Mouse (Mus musculus) embryonic facial prominence, embryonic 13.5 days (tissue): ENCODE measurements around the gene Tmc2. TPM values are rescaled to one million over a fixed set of nuclear protein-coding genes. Genes with fewer than 3 reads are reported as not detected.

Experiments
- ATAC-seq: fragments of 200-750 bp; cut with Nextera tagmentation; 2 replicates; pipeline ENCODE4 v1.8.0; 2017; ENCODE audit warnings: low read depth; ENCODE audit not compliant: insufficient number of reproducible peaks, insufficient read depth, low FRiP score, low TSS enrichment
- H3K27ac ChIP-seq: fragments of 300-500 bp; sonication (generic); 2 replicates; pipeline ENCODE4 v1.5.1; 2015; ENCODE audit warnings: moderate library complexity, mild to moderate bottlenecking, inconsistent platforms
- H3K27me3 ChIP-seq: fragments of 300-500 bp; sonication (generic); 2 replicates; pipeline ENCODE4 v1.6.1; 2015; ENCODE audit warnings: mild to moderate bottlenecking, inconsistent platforms
- H3K36me3 ChIP-seq: fragments of 300-500 bp; sonication (generic); 2 replicates; pipeline ENCODE4 v1.6.1; 2015; ENCODE audit warnings: mild to moderate bottlenecking, inconsistent platforms
- H3K4me1 ChIP-seq: fragments of 300-500 bp; sonication (generic); 2 replicates; pipeline ENCODE4 v1.6.1; 2015; ENCODE audit warnings: inconsistent platforms
- H3K4me2 ChIP-seq: fragments of 300-500 bp; sonication (generic); 2 replicates; pipeline ENCODE4 v1.6.1; 2015; ENCODE audit warnings: moderate library complexity, mild to moderate bottlenecking, inconsistent platforms
- H3K4me3 ChIP-seq: fragments of 300-500 bp; sonication (generic); 2 replicates; pipeline ENCODE4 v1.5.1; 2015; ENCODE audit warnings: mild to moderate bottlenecking, inconsistent platforms
- H3K9ac ChIP-seq: fragments of 300-500 bp; sonication (generic); 2 replicates; pipeline ENCODE4 v1.6.1; 2015; ENCODE audit warnings: mild to moderate bottlenecking, inconsistent platforms
- H3K9me3 ChIP-seq: fragments of 300-500 bp; sonication (generic); 2 replicates; pipeline ENCODE4 v1.6.1; 2016; ENCODE audit warnings: inconsistent platforms
- WGBS: fragments of 180-500 bp; shearing (Covaris S2); methylation state at CpG from one replicate; pipeline ENCODE4 v1.1.7; 2015; ENCODE audit warnings: mixed read lengths; 5-methylcytosine and 5-hydroxymethylcytosine counted together
- polyA plus RNA-seq: library from polyadenylated mRNA; unstranded; fragments of >200 nt; fragmentation: Nextera tagmentation; extraction: Ambion mirVana; gene quantifications from 2 replicates; pipeline ENCODE4 v1.2.1, GENCODE M21; 2015

Gene Tmc2
- polyA plus RNA-seq, 1 experiment from 2014 or later = not detected

- under 1% methylated on average over 11 of the region's 11 CpGs for WGBS
- Histone ChIP-seq H3K4me2 (peak overlapping the region; percentile 80), H3K9ac (peak overlapping the region; percentile 100), H3K36me3 (peaks cover 37% of the 10 kb centered on the region), H3K4me1 (peaks cover 26% of the 10 kb centered on the region), H3K27ac (peak overlapping the region; percentile 99), H3K27me3 (no peaks in the 10 kb centered on the region), H3K9me3 (no peaks in the 10 kb centered on the region), H3K4me3 (peak overlapping the region; percentile 99)
- ATAC-seq = no peak
These were observed 16.7 kb upstream of the Tmc2 start for GRCm38 (mm10) chr2:130178381-130178705.

GRCm38 (mm10) chr2:130178706-130179506, 16.1 kb upstream of the Tmc2 start, which contains the start of gene Snrpb:
Gene Snrpb (minus strand): TSS chr2:130179403.
- H3K9me3 ChIP-seq = no peaks in the 10 kb centered on the region
- H3K9ac ChIP-seq = peak within 1 kb of the TSS; percentile 100
- H3K36me3 ChIP-seq = peaks cover 32% of the 10 kb centered on the region
- H3K4me3 ChIP-seq = peak within 1 kb of the TSS; percentile 99
- H3K27me3 ChIP-seq = no peaks in the 10 kb centered on the region
- WGBS = under 1% methylated on average over 81 of the region's 81 CpGs
- H3K4me1 ChIP-seq = peaks cover 26% of the 10 kb centered on the region
- H3K4me2 ChIP-seq = peak within 1 kb of the TSS; percentile 80
- peak; percentile 82 for ATAC-seq
- H3K27ac ChIP-seq = peak within 1 kb of the TSS; percentile 99

GRCm38 (mm10) chr2:130179507-130180019, 15.4 kb upstream of the Tmc2 start:
- 2% methylated on average over 15 of the region's 15 CpGs for WGBS

GRCm38 (mm10) chr2:130188391-130188790, 6.6 kb upstream of the Tmc2 start:
- H3K4me1 ChIP-seq = no peaks in the 10 kb centered on the region
- H3K27ac ChIP-seq = no peak overlapping the region
- H3K4me2 ChIP-seq = no peak overlapping the region
- H3K9ac ChIP-seq = no peak overlapping the region
- no peak for ATAC-seq
- H3K36me3 ChIP-seq = no peaks in the 10 kb centered on the region
- H3K27me3 ChIP-seq = no peaks in the 10 kb centered on the region
- H3K9me3 ChIP-seq = peaks cover 4% of the 10 kb centered on the region; the same call in 1 of the 2 replicates
- H3K4me3 ChIP-seq = no peak overlapping the region
- WGBS = 87% methylated on average over 12 of the region's 12 CpGs

More at GRCm38 (mm10) chr2:130179507-130180019, 15.4 kb upstream of the Tmc2 start:
- Histone ChIP-seq H3K27ac (peak overlapping the region; percentile 99), H3K36me3 (peaks cover 25% of the 10 kb centered on the region), H3K4me3 (peak overlapping the region; percentile 99), H3K4me2 (peak overlapping the region; percentile 80), H3K4me1 (peaks cover 26% of the 10 kb centered on the region), H3K27me3 (no peaks in the 10 kb centered on the region), H3K9me3 (no peaks in the 10 kb centered on the region), H3K9ac (peak overlapping the region; percentile 100)
- peak; percentile 21; the same call in 1 of the 2 replicates for ATAC-seq

GRCm38 (mm10) chr2:130200961-130201360, 6.0 kb downstream of the Tmc2 start:
- Histone ChIP-seq H3K27ac (peak overlapping the region; percentile 28; the same call in 1 of the 2 replicates), H3K27me3 (no peaks in the 10 kb centered on the region), H3K4me2 (no peak overlapping the region), H3K9me3 (0 out of 2 replicates have a peak, but pooled peaks cover 2% of the 10 kb centered on the region), H3K36me3 (no peaks in the 10 kb centered on the region), H3K9ac (no peak overlapping the region), H3K4me1 (no peaks in the 10 kb centered on the region), H3K4me3 (no peak overlapping the region)
- 63% methylated on average over 5 of the region's 5 CpGs for WGBS
- ATAC-seq = no peak

GRCm38 (mm10) chr2:130207376-130207775, 12.4 kb downstream of the Tmc2 start:
- WGBS = 81% methylated on average over 2 of the region's 2 CpGs
- Histone ChIP-seq H3K4me2 (no peak overlapping the region), H3K27me3 (no peaks in the 10 kb centered on the region), H3K9me3 (no peaks in the 10 kb centered on the region), H3K4me1 (no peaks in the 10 kb centered on the region), H3K27ac (no peak overlapping the region), H3K36me3 (no peaks in the 10 kb centered on the region), H3K9ac (no peak overlapping the region), H3K4me3 (no peak overlapping the region)
- ATAC-seq = no peak

- Histone ChIP-seq H3K27me3 (no peaks in the 10 kb centered on the region), H3K9ac (no peak overlapping the region), H3K4me3 (no peak overlapping the region), H3K4me2 (no peak overlapping the region), H3K27ac (no peak overlapping the region), H3K9me3 (no peaks in the 10 kb centered on the region), H3K4me1 (no peaks in the 10 kb centered on the region), H3K36me3 (no peaks in the 10 kb centered on the region)
- 88% methylated on average over 3 of the region's 3 CpGs for WGBS
- ATAC-seq = no peak
These were observed 13.0 kb downstream of the Tmc2 start for GRCm38 (mm10) chr2:130207996-130208395.

- no peaks in the 10 kb centered on the region for H3K36me3 ChIP-seq
- no peak overlapping the region for H3K4me2 ChIP-seq
- ATAC-seq = no peak
- H3K9me3 ChIP-seq = no peaks in the 10 kb centered on the region
- 85% methylated on average over 3 of the region's 3 CpGs for WGBS
- no peak overlapping the region for H3K27ac ChIP-seq
- H3K4me3 ChIP-seq = no peak overlapping the region
- H3K27me3 ChIP-seq = no peaks in the 10 kb centered on the region
- H3K4me1 ChIP-seq = no peaks in the 10 kb centered on the region
- H3K9ac ChIP-seq = no peak overlapping the region
These were observed 14.6 kb downstream of the Tmc2 start for GRCm38 (mm10) chr2:130209636-130210035.

- H3K9ac ChIP-seq = no peak overlapping the region
- no peak overlapping the region for H3K27ac ChIP-seq
- H3K9me3 ChIP-seq = no peaks in the 10 kb centered on the region
- no peak for ATAC-seq
- H3K27me3 ChIP-seq = no peaks in the 10 kb centered on the region
- no peaks in the 10 kb centered on the region for H3K36me3 ChIP-seq
- H3K4me3 ChIP-seq = no peak overlapping the region
- no peaks in the 10 kb centered on the region for H3K4me1 ChIP-seq
- no peak overlapping the region for H3K4me2 ChIP-seq
- WGBS = 73% methylated on average over 2 of the region's 2 CpGs
These were observed 16.6 kb downstream of the Tmc2 start for GRCm38 (mm10) chr2:130211581-130211980.

GRCm38 (mm10) chr2:130246912-130247311, 51.9 kb downstream of the Tmc2 start:
- no peak overlapping the region for H3K4me3 ChIP-seq
- no peak for ATAC-seq
- no peaks in the 10 kb centered on the region for H3K27me3 ChIP-seq
- no peaks in the 10 kb centered on the region for H3K4me1 ChIP-seq
- 47% methylated on average over 9 of the region's 9 CpGs for WGBS
- no peaks in the 10 kb centered on the region for H3K9me3 ChIP-seq
- H3K27ac ChIP-seq = no peak overlapping the region
- H3K4me2 ChIP-seq = no peak overlapping the region
- H3K9ac ChIP-seq = no peak overlapping the region
- no peaks in the 10 kb centered on the region for H3K36me3 ChIP-seq

- H3K27ac ChIP-seq = no peak overlapping the region
- no peaks in the 10 kb centered on the region for H3K27me3 ChIP-seq
- no peaks in the 10 kb centered on the region for H3K9me3 ChIP-seq
- 75% methylated on average over 7 of the region's 7 CpGs for WGBS
- no peak overlapping the region for H3K9ac ChIP-seq
- no peak overlapping the region for H3K4me3 ChIP-seq
- H3K4me2 ChIP-seq = no peak overlapping the region
- ATAC-seq = no peak
- H3K36me3 ChIP-seq = no peaks in the 10 kb centered on the region
- no peaks in the 10 kb centered on the region for H3K4me1 ChIP-seq
These were observed 53.2 kb downstream of the Tmc2 start for GRCm38 (mm10) chr2:130248226-130248625.

- Histone ChIP-seq H3K4me3 (no peak overlapping the region), H3K27me3 (no peaks in the 10 kb centered on the region), H3K27ac (no peak overlapping the region), H3K4me2 (no peak overlapping the region), H3K36me3 (no peaks in the 10 kb centered on the region), H3K9me3 (no peaks in the 10 kb centered on the region), H3K4me1 (no peaks in the 10 kb centered on the region), H3K9ac (no peak overlapping the region)
- 81% methylated on average over 4 of the region's 4 CpGs for WGBS
- ATAC-seq = no peak
These were observed 61.8 kb downstream of the Tmc2 start for GRCm38 (mm10) chr2:130256762-130257161.
